Mouse (Mus musculus) central nervous system, embryonic 11.5 days (tissue): ENCODE results near the gene Camsap1. TPM values are rescaled to one million over a fixed set of nuclear protein-coding genes. Genes with fewer than 3 reads are reported as not detected.

Experiments
- polyA plus RNA-seq: library from polyadenylated mRNA; depleted of rRNA; stranded (reverse); fragments of >200 nt; gene quantifications from 2 replicates; pipeline ENCODE4 v1.2.3, GENCODE M21; 2012; rRNA removed

Camsap1 gene
- 35.4 and 36.1 TPM in 2 replicates for polyA plus RNA-seq

GRCm38 (mm10) chr2:25983159-25983907 lies at the start of gene Camsap1:
Camsap1 (minus strand) TSS chr2:25983282.

GRCm38 (mm10) chr2:26021561-26022257 lies 38.6 kb upstream of the Camsap1 start, which contains the start of gene Ubac1:
Ubac1 (minus strand) TSS chr2:26021747.

Other genes with a start within 250 kb of the Camsap1 start
- not detected in 2 replicates for gene Obp2b, start 246.3 kb downstream of the Camsap1 start, polyA plus RNA-seq
- not detected in 2 replicates for gene Lcn3, start 217.7 kb downstream of the Camsap1 start, polyA plus RNA-seq
- gene Lcn11, start 206.3 kb downstream of the Camsap1 start, polyA plus RNA-seq, result not detected in 2 replicates
- not detected in 2 replicates for gene Gm13539, start 201.0 kb downstream of the Camsap1 start, polyA plus RNA-seq
- gene Glt6d1, start 167.4 kb downstream of the Camsap1 start, polyA plus RNA-seq, result not detected in 2 replicates
- gene Lcn9, start 160.1 kb downstream of the Camsap1 start, polyA plus RNA-seq, result not detected in 2 replicates
- not detected in 2 replicates for gene Sohlh1, start 136.0 kb downstream of the Camsap1 start, polyA plus RNA-seq
- gene Kcnt1, start 119.5 kb downstream of the Camsap1 start, polyA plus RNA-seq, result 3.7 and 5.5 TPM in 2 replicates
- gene Ubac1, start 38.5 kb upstream of the Camsap1 start, polyA plus RNA-seq, result 84.6 and 112 TPM in 2 replicates
- gene Nacc2, start 139.9 kb upstream of the Camsap1 start, polyA plus RNA-seq, result 4.4 and 6.1 TPM in 2 replicates
- 1.7 and 5.5 TPM in 2 replicates for gene Lhx3, start 225.0 kb upstream of the Camsap1 start, polyA plus RNA-seq